Mouse (Mus musculus): ENCODE results near the gene Rhog.

- TF ChIP-seq CTCF (IDR thresholded peaks at IDR 0.05; ENCODE audit: extremely low read depth, insufficient read depth, insufficient read length, insufficient replicate concordance) (no peak), POLR2A (IDR thresholded peaks at IDR 0.05; ENCODE audit: low read depth, low read length) (no peak)
These were observed 4.7 kb upstream of the Rhog start for GRCm38 (mm10) chr7:102260518-102260917.
